Mouse (Mus musculus) cerebellum, postnatal 36 days (tissue): ENCODE results near the gene Eef1akmt1.

Experiments used
- DNase-seq, 2 experiments: peaks; one replicate each; pipeline ENCODE4 v3.0.0; 2021 to 2022; ENCODE audit warnings: mixed read lengths in 2 of 2

The Eef1akmt1 gene

DNA sequence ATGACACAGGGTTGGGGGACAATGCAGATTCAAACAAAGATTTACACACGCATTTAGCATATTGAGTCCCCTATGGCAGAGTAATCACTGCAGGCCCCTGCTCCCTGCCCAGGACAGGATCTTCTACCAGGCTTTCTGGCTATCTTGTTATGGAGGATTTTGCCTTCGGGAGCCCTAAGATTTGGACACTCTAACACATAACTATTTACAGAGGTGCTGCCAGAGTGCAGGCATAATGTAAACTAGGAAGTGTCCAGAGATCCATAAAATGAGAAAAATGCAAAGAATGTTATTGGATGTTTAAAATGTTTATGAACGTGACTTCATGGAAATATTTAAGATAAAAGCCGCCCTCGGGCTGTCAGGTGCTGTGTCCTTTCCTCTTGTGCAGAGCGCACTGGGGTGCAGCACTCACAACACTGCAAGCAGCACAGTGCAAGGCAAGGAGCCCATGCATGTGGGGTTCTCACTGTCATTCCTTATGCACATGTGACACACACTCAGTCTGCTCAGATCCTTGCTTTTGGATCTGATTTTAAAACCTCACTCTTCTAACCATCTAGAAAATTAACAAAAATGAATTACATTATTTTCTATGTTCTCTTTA is 56.2 kb downstream of the Eef1akmt1 start:
- no peak for DNase-seq

DNA sequence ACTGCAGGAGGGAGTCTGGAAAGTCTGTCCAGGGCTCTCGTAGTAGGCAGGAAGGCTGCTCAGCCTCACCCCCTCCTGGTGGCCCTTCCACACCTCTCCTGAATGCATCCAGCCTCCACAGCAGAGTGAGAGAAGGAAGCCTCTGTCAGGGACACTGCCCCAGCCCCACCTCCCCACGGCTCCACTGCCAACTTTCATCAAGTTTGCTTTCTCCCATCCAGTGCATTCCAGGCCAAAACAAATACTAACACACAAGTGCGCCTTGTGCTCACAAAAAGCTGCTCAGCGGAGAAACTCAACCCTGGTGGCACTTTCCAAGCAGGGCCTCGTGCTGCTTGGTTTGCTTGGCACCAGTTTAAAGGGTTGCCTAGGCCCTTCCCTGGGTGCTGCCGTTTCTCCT is 61.9 kb downstream of the Eef1akmt1 start:
- DNase-seq = no peak

DNA sequence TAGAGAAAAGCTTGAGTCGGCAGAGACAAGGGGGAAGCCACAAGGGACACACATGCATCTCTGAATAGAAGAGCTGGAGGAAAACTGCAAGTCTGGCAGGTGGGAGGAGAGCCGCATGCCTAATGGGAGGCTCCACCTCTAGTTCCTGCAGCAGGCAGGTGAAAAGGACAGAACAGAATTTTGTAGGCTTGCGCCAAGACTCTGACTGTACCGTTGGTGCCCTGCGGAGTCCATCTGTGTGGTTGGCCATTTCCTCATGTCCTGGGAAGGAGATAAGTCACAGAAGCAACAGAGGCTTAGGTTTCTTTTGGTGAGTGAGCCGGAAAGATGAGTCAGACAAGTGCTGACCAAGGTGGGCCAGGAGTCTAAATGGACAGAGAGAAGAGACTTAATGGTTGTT is 67.7 kb downstream of the Eef1akmt1 start:
- DNase-seq = peak; percentile 90 to 92
